ENCODE assay signal across 8 mouse cellular contexts in genomic region chr3:27859161-27859561, GRCm38 (mm10). TPM values are rescaled to one million over a fixed set of nuclear protein-coding genes. Genes with fewer than 3 reads are reported as not detected.
A peak's percentile ranks its signal among the peaks of the same experiment; 100 is the strongest.
DNase-seq lines count a peak whose midpoint lies in the region; ATAC-seq lines count a peak whose summit lies in the region.

No protein-coding gene starts in this region.

- no peak; the same call in 1 of the 2 replicates for ATAC-seq in heart, embryonic 11.5 days (replicated peaks; ENCODE audit: insufficient number of reproducible peaks, low FRiP score, low TSS enrichment)
- ATAC-seq in midbrain, embryonic 14.5 days (ENCODE audit: low FRiP score, low TSS enrichment), result no peak

- intact Hi-C loops in heart, postnatal 25 days (cut with DNase I), result no loop called here

- H3K4me2 ChIP-seq in heart, embryonic 11.5 days, result peak overlapping the region; percentile 48
- H3K4me2 ChIP-seq in midbrain, embryonic 14.5 days (ENCODE audit: low read length), result no peak overlapping the region

- no peak overlapping the region for H3K9ac ChIP-seq in heart, embryonic 11.5 days (ENCODE audit: low read depth, low read length)
- no peak overlapping the region for H3K9ac ChIP-seq in midbrain, embryonic 14.5 days (replicated peaks; ENCODE audit: low read length)

- peak overlapping the region; percentile 6; the same call in 1 of the 2 replicates for H3K4me3 ChIP-seq in heart, embryonic 11.5 days (ENCODE audit: low read depth, low read length)
- H3K4me3 ChIP-seq in midbrain, embryonic 14.5 days (replicated peaks; ENCODE audit: low read depth, low read length), result no peak overlapping the region

- peaks cover 42% of the 10 kb centered on the region for H3K4me1 ChIP-seq in heart, embryonic 11.5 days (ENCODE audit: control insufficient read depth, insufficient read depth, low read length)
- peaks cover 9% of the 10 kb centered on the region for H3K4me1 ChIP-seq in midbrain, embryonic 14.5 days (ENCODE audit: control insufficient read depth, insufficient read depth, low read length)

- peak overlapping the region; percentile 78 for H3K27ac ChIP-seq in heart, embryonic 11.5 days (ENCODE audit: low read depth, low read length)
- H3K27ac ChIP-seq in midbrain, embryonic 14.5 days (replicated peaks; ENCODE audit: low read depth, low read length), result no peak overlapping the region

- 6% methylated on average over 5 of the region's 5 CpGs for WGBS in heart, embryonic 11.5 days (ENCODE audit: insufficient replicate concordance)
- WGBS in midbrain, embryonic 14.5 days, result 6% methylated on average over 5 of the region's 5 CpGs

- H3K9me3 ChIP-seq in heart, embryonic 11.5 days (replicated peaks; ENCODE audit: control insufficient read depth, low read length), result peaks cover 3% of the 10 kb centered on the region; the same call in 1 of the 2 replicates
- no peaks in the 10 kb centered on the region for H3K9me3 ChIP-seq in midbrain, embryonic 14.5 days (ENCODE audit: control insufficient read depth, low read length)

- H3K36me3 ChIP-seq in heart, embryonic 11.5 days (ENCODE audit: control insufficient read depth, insufficient read depth, low read length), result no peaks in the 10 kb centered on the region
- no peaks in the 10 kb centered on the region for H3K36me3 ChIP-seq in midbrain, embryonic 14.5 days (ENCODE audit: control insufficient read depth, insufficient read depth, low read length)

- H3K27me3 ChIP-seq in heart, embryonic 11.5 days (ENCODE audit: control insufficient read depth, insufficient read depth, low read length), result no peaks in the 10 kb centered on the region
- H3K27me3 ChIP-seq in midbrain, embryonic 14.5 days (ENCODE audit: control insufficient read depth, insufficient read depth, low read length), result no peaks in the 10 kb centered on the region

- peak; percentile 46 to 59 for DNase-seq in heart, adult 18-20 months
- no peak for DNase-seq in heart, postnatal 25 days (ENCODE audit: low spot score)
- peak; percentile 41 to 57 for DNase-seq in kidney, postnatal 4 days
- peak; percentile 50 for DNase-seq in midbrain, embryonic 14.5 days
- DNase-seq in ovary, postnatal 10 days (ENCODE audit: low spot score), result no peak
- no peak for DNase-seq in layer of hippocampus, adult 9-10 months (ENCODE audit: low spot score)
- no peak for DNase-seq in ovary, postnatal 36 days (ENCODE audit: low spot score)

RNA-seq across cellular contexts. Expression of gene Tmem212, which starts 37.0 kb away (rescaled TPM):
- total RNA-seq in heart, adult 18-20 months (2021), result under 1 TPM in 1 of 2 experiments, not detected in 1; 0.85 TPM
- total RNA-seq in heart, postnatal 25 days (2021), result not detected
- not detected in 2 replicates for polyA plus RNA-seq in heart, embryonic 11.5 days (2014; fragmentation: Nextera tagmentation; extraction: Ambion mirVana)
- not detected in 2 replicates for polyA plus RNA-seq in midbrain, embryonic 14.5 days (2014; fragmentation: Nextera tagmentation; extraction: Ambion mirVana)

Comparison
In these comparisons a context has a peak if more than half of its experiments do, and no peak if none do; other contexts are left out.
1. DNase-seq: peak in heart, adult 18-20 months (2 of 2), kidney, postnatal 4 days (2 of 2) and midbrain, embryonic 14.5 days (single experiment); none in heart, postnatal 25 days (single experiment), ovary, postnatal 10 days (single experiment), layer of hippocampus, adult 9-10 months (single experiment) and ovary, postnatal 36 days (single experiment).